Mouse (Mus musculus) megakaryocyte-erythroid progenitor cell, adult 5-6 weeks (primary cell): ENCODE results near the gene Eif2b1. TPM values are rescaled to one million over a fixed set of nuclear protein-coding genes. Genes with fewer than 3 reads are reported as not detected.
"Not testable (repeated sequence)": the region's sequence is repeated elsewhere in the genome, so short reads cannot be mapped to it uniquely, and the experiment has no call there.

Experiments
- ATAC-seq: replicated peaks from 2 replicates; pipeline ENCODE4 v1.8.0; 2016; ENCODE audit warnings: mild to moderate bottlenecking, inconsistent platforms; ENCODE audit not compliant: severe bottlenecking, poor library complexity, low FRiP score, low TSS enrichment
- total RNA-seq, 2 experiments: library from RNA; stranded (forward) in 1 of 2; stranded (reverse) in 1 of 2; fragments of 200-1000, 215-1000 nt in 1 of 2; fragments of >200 nt in 1 of 2; fragmentation: Nextera tagmentation in 1 of 2; gene quantifications; 2 replicates each; pipeline ENCODE4 v1.2.3; 2014 to 2017

The Eif2b1 gene
- total RNA-seq, 2 experiments from 2014 or later = 57.5 to 86.1 TPM

DNA sequence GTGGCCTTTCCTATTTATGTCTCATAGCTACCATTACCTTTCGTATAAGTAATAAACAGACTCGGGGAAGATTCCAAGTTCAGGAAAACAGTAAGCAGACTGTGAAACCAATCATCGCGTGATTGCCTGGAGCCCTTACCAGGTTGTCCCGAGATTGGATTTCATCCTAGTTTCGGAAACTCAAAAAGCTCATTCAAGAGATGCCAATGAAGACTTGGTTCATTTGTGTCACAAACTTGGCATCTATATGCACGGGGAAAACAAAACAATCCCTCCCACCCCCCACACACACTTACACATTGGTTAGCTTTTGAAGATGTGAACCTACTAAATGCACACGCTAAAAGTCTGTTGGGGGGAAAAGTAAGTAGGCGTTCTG is 26.8 kb downstream of the Eif2b1 start:
- ATAC-seq = no peak

DNA sequence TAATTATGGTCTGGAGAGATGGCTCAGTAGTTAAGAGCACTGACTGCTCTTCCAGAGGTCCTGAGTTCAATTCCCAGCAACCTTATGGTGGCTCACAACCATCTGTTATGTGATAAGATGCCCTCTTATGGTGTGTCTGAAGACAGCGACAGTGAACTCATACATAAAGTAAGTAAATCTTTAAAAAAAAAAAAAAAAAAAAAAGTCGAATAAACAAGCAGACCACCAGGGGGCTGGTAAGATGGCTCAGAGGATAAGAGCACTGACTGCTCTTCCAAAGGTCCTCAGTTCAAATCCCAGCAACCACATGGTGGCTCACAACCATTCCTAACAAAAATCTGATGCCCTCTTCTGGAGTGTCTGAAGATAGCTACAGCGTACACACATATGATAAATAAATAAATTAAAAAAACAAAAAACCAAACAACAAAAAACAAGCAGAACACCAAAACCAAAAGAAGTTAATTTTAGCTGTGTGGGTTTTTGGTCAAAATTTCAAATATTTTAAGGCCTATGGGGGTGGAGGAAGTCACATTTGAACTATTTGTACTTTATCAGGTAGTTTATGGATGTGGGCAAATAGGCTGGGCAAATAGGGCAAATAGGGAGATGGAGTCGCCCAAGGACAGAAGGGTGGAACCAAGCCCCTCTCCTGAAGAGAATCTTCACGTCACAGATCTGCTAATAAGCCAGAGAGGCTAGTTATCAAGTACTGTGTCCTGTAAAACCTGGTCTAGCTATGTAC is 27.4 kb downstream of the Eif2b1 start:
- ATAC-seq = not testable (repeated sequence)

DNA sequence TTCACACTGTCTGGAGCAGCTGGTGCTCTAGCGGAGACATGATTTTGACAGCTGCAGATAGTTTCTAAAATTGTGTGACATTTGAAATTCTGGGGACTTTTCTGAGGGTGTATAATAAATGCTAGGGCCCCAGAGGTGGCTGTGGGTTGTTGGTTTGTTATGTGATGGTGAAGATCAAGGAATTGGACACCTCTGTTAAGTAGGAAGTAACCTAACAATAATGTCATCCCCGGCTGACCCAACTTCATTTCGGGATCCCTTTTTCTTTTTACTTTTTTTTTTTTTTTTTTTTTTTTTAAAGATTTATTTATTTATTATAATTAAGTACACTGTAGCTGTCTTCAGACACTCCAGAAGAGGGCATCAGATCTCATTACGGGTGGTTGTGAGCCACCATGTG is 28.2 kb downstream of the Eif2b1 start:
- not testable (repeated sequence) for ATAC-seq

DNA sequence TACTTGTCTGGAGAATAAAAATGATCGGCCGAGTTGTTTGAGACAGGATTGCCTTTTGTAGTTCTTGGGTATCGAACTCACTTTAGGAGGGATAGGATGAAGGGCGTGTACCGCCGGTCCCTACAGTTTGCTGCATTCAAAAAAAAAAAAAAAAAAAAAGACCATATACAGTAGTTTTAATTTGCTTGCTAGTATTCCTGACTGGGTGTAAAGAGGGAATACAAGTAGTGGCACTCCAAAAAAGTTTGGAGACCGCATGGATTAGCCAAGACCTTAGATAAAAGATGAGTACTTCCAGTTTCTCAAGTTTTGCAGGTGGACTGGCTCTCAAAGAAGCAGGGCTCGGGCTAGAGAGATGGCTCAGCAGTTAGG is 37.3 kb downstream of the Eif2b1 start:
- no peak for ATAC-seq

DNA sequence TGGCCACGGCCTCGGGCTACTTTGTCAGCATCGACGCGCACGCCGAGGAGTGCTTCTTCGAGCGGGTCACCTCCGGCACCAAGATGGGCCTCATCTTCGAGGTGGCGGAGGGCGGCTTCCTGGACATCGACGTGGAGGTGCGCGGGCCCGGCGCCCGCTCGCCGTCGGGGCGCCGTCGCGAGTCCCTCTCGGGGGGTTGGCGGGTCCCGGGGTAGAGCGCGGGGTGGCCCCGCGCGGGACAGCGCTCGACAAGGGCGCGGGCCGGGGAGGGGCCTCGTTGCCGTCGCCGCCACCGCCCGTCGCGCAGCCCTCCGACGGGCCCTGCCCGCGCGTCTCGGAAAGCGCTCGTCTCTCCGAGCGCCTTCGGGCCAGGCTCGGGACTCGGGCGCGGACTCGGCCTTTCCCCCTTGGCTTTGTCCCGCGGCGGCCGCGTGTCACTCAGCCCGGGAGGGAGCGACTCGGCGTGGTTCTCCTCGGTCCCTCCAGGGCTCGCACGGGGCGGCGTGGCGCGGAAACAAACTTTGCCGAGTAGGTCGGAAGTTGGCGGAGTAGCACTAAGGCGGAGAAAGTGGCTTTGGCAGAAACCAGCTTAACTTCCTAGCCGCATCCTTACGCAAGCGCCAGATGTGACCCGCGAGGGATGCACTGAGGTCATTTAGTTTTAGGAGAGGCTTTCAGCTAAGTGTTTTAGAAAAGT is 37.9 kb downstream of the Eif2b1 start:
- ATAC-seq = peak; percentile 36; the same call in 1 of the 2 replicates

DNA sequence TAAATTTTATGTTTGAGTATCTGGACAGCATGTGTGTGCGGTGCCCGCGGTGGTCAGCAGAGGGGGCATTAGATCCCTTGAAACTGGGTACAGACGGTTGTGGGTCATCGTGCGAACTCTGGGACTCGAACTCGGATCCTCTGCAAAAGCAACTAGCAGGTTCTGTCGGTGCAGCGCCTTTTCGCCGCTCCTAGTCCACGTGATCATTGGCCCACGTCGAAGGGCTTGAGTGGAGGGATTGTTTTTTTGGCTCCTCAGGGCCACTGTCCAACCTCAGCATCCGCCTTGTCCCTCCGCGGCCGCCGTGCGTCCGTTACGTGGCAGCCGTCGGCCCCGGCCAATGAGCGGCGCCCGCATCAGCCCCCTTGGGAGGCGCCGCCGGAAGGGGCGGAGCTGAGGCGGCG is 38.5 kb downstream of the Eif2b1 start, which contains the start of gene Tmed2:
Gene Tmed2, plus strand, starts transcription at position 313 of the 404 bp plus-strand sequence.
- ATAC-seq = peak; percentile 90

DNA sequence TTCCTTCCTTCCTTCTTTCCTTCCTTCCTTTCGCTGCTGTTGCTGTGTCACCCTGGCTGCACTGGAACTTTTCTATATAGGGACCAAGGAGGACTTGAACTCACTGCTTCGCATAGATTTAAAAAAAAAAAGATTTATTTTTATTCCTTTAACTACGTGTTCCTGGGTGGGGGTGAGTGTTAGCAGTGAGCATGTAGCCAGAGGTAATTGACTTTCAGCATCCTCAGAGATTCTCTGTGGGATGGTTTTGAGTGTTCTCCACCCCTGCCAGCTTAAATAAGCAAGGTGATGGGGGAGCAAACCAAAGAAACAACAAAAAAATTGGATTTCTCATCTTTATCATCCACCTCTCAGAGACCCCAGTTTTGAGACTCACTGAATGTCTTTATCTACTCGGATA is 39.0 kb downstream of the Eif2b1 start:
- ATAC-seq = no peak

DNA sequence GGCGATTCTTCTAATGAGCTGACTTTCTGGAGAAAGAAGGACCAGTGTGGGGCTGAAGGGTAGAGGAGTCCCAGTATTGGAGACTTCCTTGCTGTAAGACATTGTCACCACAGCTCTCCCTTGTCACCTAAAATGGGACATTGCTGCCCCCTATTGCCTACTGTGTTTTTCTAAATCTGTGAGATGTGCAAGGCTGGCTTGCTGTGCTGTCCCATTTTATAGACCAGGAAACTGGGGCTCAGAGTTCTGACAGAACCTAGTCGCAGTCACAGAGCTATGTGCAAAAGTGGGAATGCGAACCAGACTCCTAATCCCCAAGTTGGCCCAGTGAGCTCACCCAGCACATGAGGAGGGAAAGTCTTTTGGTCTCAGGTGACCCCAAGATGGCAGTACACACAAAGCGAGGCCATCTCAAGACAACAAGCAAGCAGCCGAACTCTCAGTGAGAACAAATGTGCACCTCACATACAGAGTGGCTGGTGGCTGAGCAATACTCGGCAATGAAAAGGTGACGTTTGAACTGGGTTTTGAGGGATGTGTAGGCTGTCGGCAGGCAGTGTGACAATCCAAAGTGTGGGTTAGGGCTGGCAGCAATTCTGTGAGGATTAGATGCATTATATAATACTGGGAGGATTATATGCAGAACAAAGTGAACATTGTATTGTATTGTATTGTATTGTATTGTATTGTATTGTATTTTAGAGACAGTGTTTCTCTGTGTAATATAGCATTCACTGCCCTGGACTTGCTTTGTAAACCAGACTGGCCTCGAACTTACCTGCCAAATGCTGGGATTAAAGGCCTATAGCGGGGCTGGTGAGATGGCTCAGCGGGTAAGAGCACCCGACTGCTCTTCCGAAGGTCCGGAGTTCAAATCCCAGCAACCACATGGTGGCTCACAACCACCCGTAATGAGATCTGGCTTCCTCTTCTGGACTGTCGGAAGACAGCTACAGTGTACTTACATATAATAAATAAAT is 39.8 kb downstream of the Eif2b1 start:
- 0 out of 2 replicates have a peak, but pooled peaks have one; percentile 20 for ATAC-seq

DNA sequence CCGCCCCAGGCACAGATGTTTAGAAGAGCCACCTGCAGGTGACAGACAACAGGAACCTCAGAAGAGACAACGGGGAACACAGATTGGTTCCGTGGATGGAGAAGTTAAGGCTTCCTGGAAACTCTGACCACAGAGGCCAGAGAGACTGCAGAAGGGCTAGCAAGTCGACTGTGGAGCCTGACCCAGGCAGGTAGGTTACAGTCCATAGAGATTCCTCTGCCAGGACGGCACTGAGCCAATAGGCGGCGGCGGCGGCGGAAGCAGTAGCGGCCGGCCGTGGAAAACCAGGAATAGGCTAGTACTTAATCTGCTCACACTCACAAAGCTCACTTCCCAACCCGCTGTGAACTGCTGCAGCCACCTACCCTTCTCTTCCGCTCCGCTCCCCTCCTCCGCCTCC is 42.2 kb downstream of the Eif2b1 start:
- ATAC-seq = no peak

DNA sequence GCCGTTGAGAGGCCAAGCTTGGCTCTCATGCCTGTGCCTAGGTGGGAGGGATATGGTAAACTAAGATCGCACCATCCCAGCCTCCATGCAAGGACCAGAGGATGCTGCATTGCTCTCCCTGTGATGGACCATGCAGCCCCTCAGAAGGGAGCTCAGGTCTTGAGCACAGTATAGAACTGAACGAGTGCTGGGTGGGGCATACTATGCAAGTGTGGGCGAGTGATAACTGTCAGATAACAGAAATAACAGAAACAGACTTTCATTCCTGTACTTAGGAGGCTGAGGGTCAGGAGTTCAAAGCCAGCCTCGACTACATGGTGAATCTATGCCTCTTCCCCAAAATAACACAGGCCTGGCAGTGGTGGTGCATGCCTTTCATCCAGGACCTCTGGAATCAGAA is 43.9 kb downstream of the Eif2b1 start:
- ATAC-seq = no peak

DNA sequence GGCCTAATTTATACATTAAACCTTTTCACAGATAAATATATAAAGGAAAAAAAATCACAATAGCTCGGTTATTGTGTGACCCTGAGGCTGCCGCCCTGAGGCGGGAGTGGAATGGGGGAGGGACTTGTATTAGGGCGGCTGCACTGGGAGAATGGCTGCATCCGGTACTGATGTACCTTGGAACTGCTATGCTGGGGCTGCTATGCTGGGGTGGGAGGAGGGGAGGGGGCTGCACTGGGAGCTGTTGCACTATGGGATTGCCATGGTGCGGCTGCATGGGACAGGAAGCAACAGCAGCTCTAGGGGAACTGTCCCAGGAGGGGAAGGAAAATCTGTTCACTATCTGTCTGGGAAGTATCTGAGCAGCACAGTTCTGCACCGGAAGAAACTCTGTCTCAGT is 46.5 kb downstream of the Eif2b1 start:
- no peak for ATAC-seq

DNA sequence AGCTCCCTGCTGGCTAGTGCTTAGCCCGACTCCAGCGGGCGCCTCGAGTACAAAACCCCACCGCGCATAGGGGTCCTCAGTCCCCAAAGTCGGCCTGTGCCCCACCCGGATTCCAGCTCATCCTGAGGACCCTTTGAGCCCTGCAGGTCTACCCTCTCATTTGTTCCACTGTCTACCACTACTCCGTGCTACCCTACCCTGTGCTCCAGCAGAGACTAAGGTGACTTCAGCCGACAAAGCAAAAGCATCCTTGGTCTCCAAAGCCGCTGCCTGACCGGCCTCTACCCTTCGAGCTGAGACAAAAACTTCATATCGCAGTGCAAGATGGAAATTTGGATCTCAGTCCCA is 47.4 kb downstream of the Eif2b1 start:
- 0 out of 2 replicates have a peak, but pooled peaks have one; percentile 12 for ATAC-seq

DNA sequence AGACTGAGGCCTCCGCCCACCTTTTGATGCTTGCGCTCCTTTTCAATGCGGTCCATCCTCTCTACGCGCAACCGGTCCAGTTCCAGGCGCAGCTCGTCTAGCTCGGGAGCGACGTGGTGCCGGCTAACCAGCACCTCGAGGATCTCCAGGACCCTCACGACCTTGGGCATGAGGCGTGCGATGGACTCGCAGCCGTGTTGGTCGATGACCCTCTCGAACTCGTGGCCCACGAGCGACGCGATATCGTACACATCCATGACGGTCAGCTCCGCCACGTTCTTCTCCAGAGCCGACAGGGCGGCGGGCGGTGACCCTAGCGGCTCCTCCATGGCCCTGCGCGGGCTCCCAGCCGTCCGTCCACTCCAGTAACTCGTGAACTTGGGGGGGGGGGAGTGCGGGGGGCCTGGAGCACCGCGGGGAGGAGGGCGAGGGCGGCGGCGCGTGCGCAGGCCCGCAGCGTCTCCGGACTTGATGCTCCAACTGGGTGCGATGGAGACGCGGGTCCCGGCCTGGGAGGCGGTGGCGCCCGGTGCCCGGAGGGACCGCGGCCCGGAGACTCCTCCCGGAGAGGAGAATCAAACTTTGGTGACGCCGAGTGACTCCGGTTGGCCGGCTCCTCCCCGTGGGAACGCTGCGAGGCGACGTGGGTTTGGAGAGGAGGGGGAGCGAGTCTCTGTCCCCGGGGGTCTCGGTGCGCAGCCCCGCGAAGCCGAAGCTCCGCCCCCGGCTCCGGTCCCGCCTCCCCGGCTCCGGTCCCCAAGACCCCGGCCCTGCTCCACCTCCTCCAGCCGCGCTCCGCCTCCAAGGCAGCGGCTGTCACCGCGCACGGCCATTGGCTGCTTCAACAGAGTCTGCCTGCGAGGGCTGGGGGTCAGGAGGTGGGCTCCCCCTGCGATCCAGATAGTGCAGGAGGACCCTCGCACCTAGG is 48.0 kb downstream of the Eif2b1 start, which contains the start of gene Rilpl1:
Gene Rilpl1, minus strand, starts transcription at position 737 of the 928 bp plus-strand sequence.
- ATAC-seq = peak; percentile 63

DNA sequence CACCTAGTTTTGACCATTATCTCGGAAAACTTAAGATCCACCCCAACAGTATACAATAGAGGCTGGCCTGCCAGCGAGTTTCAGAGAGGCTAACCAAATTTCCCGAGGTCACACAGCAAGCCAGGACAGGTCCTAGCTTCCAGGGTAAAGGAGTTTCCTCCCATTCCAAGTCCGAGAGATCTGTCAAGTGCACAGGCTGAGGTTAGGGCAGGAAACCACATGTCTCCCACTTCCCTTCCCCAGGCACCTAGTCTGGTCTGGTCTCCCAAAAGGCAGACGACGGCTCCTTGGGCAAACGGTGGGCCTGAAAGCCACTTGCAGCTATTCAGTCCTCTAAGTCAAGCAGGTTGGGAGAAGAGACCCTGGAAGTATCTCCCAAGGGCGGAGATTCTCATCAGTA is 49.2 kb downstream of the Eif2b1 start:
- ATAC-seq = no peak

DNA sequence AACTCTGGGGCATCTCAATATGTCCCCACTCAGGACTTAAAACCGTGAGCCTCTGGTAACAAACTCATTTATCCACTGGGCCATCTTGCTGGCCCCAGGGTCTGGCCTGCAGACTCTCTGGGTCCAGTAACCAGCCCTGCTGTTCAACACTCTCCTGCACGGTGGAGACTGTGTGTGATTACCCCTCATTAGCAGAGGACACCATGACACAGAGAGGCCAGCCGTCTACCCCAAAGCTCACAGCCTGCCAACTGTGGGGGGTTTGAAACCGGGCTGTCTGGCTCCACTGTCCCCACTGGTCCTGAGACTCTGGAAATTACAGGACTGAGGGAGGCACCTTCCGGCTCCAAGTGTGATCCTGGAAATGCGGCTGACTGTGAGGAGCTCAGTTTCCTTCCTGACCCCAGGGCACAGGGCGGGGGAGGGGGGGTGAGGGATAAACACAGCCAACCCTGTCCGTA is 49.7 kb downstream of the Eif2b1 start:
- no peak for ATAC-seq

DNA sequence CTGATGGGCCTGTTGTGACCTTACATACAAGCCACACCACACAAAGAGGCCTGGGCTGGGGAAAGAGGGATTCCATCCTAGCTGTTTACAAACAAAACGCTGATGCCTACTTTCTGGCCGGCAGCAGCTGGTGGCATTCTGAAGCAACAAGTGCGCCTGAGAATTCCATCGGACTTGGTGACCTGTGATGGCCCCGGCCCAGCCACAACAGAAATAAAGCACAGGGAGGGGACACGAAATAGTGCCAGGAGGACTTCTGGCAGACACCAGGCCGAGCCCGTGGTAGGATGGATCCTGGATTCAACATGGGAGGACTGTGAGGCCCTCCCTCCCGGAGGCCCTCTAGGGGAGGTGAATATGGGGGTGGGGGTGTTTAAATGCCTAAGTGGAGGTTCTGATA is 50.1 kb downstream of the Eif2b1 start:
- ATAC-seq = no peak

DNA sequence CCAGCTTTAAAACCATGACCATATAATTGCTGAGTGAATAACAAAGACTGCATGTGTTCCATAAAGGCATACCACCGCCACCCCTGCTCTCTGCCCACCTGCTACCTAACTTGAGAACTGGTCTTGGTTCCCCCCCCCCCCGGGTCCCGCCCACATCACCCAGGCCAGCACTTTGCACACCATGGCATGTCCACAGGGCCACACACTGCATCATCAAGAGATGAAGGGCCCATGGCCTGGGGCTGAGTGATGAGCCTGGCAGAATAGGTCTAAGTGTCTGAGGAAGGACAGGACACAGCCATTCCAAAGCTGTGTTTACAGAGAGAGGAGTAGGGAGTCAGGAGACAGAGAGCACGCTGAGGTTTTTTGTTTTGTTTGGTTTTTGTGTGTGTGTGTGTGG is 50.6 kb downstream of the Eif2b1 start:
- ATAC-seq = no peak

DNA sequence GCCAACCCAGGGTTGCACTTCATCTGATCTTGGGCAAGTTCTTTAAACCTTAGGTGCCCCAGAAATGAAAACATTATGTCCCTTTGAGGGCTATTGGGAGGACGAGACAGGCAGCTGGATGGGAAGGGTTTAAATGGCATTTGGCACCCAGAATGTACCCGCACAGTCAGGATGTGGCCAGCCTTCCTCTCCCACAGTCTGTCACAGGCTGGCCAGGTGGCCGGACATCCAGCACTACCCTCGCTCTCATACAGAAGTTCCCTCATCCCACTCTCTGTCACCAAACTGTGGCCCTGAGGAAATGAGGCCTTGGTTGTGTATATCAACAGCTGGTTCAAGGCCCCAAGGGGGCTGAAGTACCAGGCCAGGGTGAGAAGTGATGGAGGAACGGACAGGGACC is 54.0 kb downstream of the Eif2b1 start:
- no peak for ATAC-seq

DNA sequence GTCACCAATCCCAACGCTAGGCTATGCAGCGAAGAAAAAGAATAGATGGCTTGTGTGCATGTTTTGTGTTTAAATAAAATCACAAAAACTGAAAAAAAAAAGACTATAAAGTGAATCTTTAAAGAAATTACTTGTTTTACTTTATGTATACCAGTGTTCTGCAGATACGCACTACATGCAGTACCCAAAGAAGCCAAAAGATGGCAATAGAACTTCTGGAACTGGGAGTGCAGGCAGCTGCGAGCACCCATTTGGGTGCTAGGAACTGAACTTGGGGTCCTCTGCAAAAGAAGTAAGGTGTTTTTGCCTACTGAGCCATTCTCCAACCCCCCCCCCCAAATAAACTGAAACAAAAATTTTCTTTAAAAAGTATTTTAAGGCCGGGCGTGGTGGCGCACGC is 55.9 kb downstream of the Eif2b1 start:
- no peak for ATAC-seq
